10 mouse cellular contexts compared by ENCODE assay signal in the genomic region with DNA sequence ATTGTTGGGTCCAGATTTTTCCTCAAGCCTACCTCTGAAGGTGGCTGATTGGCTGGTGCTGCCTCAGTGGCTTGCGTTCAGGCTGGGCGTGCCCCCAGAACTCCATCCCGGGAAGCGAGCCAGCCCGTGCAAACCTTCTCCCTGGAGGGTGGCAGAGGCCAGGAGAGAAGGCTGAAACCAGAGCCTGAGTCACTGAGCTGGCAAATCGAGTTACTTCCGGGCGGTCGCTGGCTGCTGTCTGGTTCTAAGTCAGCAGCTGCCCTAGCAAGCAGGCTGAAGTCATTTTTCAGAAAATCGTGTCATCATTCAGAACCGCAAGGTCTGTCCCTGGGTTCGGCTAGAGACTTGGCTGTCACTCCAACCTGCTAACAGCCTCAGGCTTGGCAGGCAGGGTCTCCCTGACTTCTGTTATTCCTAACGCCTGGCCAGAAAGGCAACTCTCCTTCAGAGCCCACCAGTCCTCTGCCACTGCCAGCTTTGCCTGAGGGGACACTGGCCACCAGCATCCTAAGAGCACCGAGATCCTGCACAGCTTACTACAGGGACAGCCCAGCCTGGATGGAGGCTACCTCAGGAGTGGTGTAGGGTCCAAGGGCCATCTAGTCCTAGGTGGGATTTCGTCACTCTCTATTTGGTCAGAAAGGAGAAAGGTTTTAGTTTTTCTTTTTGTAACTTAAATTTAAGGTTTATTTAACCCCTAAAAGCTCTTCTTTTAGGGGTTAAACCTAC. TPM values are rescaled to one million over a fixed set of nuclear protein-coding genes. Genes with fewer than 3 reads are reported as not detected.
DNase-seq lines count a peak whose midpoint lies in the region; ATAC-seq lines count a peak whose summit lies in the region.
"Had no signal": no experiment of that assay in that cellular context is flagged by ENCODE, and none has a peak within 500 bp of the region (broad histone marks: within the 10 kb centered on the region; RNA-seq: fewer than 3 reads in every experiment).

No protein-coding gene starts in this region.

- no peak overlapping the region for H3K4me3 ChIP-seq in midbrain, embryonic 10.5 days
- no peak overlapping the region for H3K4me3 ChIP-seq in midbrain, embryonic 11.5 days (ENCODE audit: low read depth, low read length)
- H3K4me3 ChIP-seq: midbrain, embryonic 12.5 days had no signal

- no peaks in the 10 kb centered on the region for H3K9me3 ChIP-seq in midbrain, embryonic 10.5 days (replicated peaks)
- H3K9me3 ChIP-seq in midbrain, embryonic 11.5 days (ENCODE audit: control insufficient read depth, low read length), result no peaks in the 10 kb centered on the region
- H3K9me3 ChIP-seq: midbrain, embryonic 12.5 days had no signal

- H3K4me2 ChIP-seq in midbrain, embryonic 11.5 days, result no peak overlapping the region
- H3K4me2 ChIP-seq: midbrain, embryonic 12.5 days had no signal

- peaks cover 12% of the 10 kb centered on the region for H3K4me1 ChIP-seq in midbrain, embryonic 10.5 days
- H3K4me1 ChIP-seq in midbrain, embryonic 11.5 days (ENCODE audit: control insufficient read depth, insufficient read depth, low read length), result no peaks in the 10 kb centered on the region

- DNase-seq in midbrain, embryonic 10.5 days (ENCODE audit: low spot score), result no peak
- no peak for DNase-seq in midbrain, embryonic 11.5 days (ENCODE audit: low spot score, missing footprints)
- DNase-seq in cerebellum, adult 9-10 months, result peak; percentile 70
- peak; percentile 72 to 86 for DNase-seq in gastrocnemius, postnatal 4 days (ENCODE audit: low spot score in 2 of 2)
- peak; percentile 78 for DNase-seq in kidney, postnatal 10 days
- DNase-seq in testis, postnatal 10 days (ENCODE audit: low spot score), result peak; percentile 72
- DNase-seq in thymus, postnatal 10 days (ENCODE audit: low spot score in 2 of 2), result no peak
- DNase-seq in thymus, postnatal 0 days (ENCODE audit: low spot score), result no peak

- ATAC-seq in midbrain, embryonic 11.5 days (ENCODE audit: low FRiP score), result no peak
- ATAC-seq: Patski had no signal

- H3K27me3 ChIP-seq in midbrain, embryonic 10.5 days (ENCODE audit: low read depth, poor library complexity, severe bottlenecking), result no peaks in the 10 kb centered on the region
- no peaks in the 10 kb centered on the region for H3K27me3 ChIP-seq in midbrain, embryonic 11.5 days (ENCODE audit: control insufficient read depth, insufficient read depth, low read length)
- H3K27me3 ChIP-seq: midbrain, embryonic 12.5 days; Patski had no signal

- no peak overlapping the region for H3K9ac ChIP-seq in midbrain, embryonic 11.5 days (ENCODE audit: low read length)
- H3K9ac ChIP-seq: midbrain, embryonic 12.5 days had no signal

- WGBS in midbrain, embryonic 10.5 days, result 67% methylated on average over 15 of the region's 15 CpGs
- WGBS in midbrain, embryonic 11.5 days, result 63% methylated on average over 15 of the region's 15 CpGs

- no peaks in the 10 kb centered on the region for H3K36me3 ChIP-seq in midbrain, embryonic 10.5 days
- no peaks in the 10 kb centered on the region for H3K36me3 ChIP-seq in midbrain, embryonic 11.5 days (ENCODE audit: control insufficient read depth, insufficient read depth, low read length)
- H3K36me3 ChIP-seq: midbrain, embryonic 12.5 days had no signal

- H3K27ac ChIP-seq in midbrain, embryonic 10.5 days (replicated peaks), result peak overlapping the region; percentile 55
- H3K27ac ChIP-seq in midbrain, embryonic 11.5 days (ENCODE audit: low read depth, low read length), result no peak overlapping the region
- H3K27ac ChIP-seq: midbrain, embryonic 12.5 days had no signal

RNA-seq across cellular contexts. Expression of gene Tmem51, which starts 11.6 kb away (rescaled TPM):
- polyA plus RNA-seq in midbrain, embryonic 10.5 days (2016; fragmentation: Nextera tagmentation; extraction: Ambion mirVana), result 13.3 and 13.6 TPM in 2 replicates
- 11.1 and 12.3 TPM in 2 replicates for polyA plus RNA-seq in midbrain, embryonic 11.5 days (2014; fragmentation: Nextera tagmentation; extraction: Ambion mirVana)
- 1 to 10 TPM; 6.1 to 7.6 TPM for total RNA-seq in gastrocnemius, postnatal 4 days (2021)
- 13.4 and 14.8 TPM in 2 replicates for polyA plus RNA-seq in thymus, postnatal 0 days (2015; fragmentation: Nextera tagmentation; extraction: Ambion mirVana)

Comparison
In these comparisons a context has a peak if more than half of its experiments do, and no peak if none do; other contexts are left out.
1. DNase-seq: peak in cerebellum, adult 9-10 months (single experiment), gastrocnemius, postnatal 4 days (2 of 2), kidney, postnatal 10 days (single experiment) and testis, postnatal 10 days (single experiment); none in midbrain, embryonic 10.5 days (single experiment), midbrain, embryonic 11.5 days (single experiment), thymus, postnatal 10 days (0 of 2) and thymus, postnatal 0 days (single experiment).